Mouse (Mus musculus) brain, embryonic 14.5 days (tissue): ENCODE measurements around the gene Xylt2.

Experiments used
- CTCF ChIP-seq: fragments of 200-500 bp; IDR thresholded peaks from 2 replicates; pipeline ENCODE4 v1.5.1; 2012; ENCODE audit warnings: inconsistent platforms, mild to moderate bottlenecking, moderate library complexity, borderline replicate concordance; ENCODE audit not compliant: insufficient read depth, insufficient read length; ENCODE audit errors: extremely low read depth
- POLR2A ChIP-seq: fragments of 200-500 bp; IDR thresholded peaks from 2 replicates; pipeline ENCODE4 v1.6.1; 2012; ENCODE audit warnings: mild to moderate bottlenecking, inconsistent platforms, borderline replicate concordance; ENCODE audit not compliant: poor library complexity, insufficient read depth, insufficient read length, severe bottlenecking; ENCODE audit errors: extremely low read depth

DNA sequence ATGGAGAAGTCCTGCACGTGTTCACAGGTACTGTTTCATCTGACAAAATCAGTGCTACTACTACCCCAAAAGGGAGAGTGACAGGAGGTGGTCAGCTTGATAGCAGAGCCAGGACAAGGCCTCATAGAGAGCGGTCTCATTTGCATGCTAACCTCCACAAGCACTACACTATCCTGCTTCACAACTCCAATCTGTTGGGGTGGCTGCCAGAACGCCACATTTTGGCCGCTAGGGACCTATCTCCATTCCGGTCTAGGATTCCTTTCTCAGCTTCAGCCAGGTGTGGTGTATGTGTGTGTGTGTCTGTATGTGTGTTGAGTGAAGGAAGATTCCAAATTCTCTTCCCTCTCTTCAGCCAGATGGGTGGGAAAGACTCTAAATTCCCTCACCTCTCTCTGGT lies 1.9 kb downstream of the Xylt2 start:
- TF ChIP-seq CTCF (no peak), POLR2A (no peak)
